Mouse (Mus musculus) MEL-GATA-1-ER (cell line): Measurements from ENCODE around the gene Ap1b1.

Experiments used
- DNase-seq: peaks from one replicate; pipeline ENCODE4 v3.0.0-alpha.2; 2012; ENCODE audit warnings: low read depth; ENCODE audit errors: extremely low read depth

Gene Ap1b1

GRCm38 (mm10) chr11:4984249-4984648 is 2.4 kb upstream of the Ap1b1 start:
- no peak for DNase-seq

GRCm38 (mm10) chr11:4984799-4985198 is 1.8 kb upstream of the Ap1b1 start:
- DNase-seq, result no peak

DNA sequence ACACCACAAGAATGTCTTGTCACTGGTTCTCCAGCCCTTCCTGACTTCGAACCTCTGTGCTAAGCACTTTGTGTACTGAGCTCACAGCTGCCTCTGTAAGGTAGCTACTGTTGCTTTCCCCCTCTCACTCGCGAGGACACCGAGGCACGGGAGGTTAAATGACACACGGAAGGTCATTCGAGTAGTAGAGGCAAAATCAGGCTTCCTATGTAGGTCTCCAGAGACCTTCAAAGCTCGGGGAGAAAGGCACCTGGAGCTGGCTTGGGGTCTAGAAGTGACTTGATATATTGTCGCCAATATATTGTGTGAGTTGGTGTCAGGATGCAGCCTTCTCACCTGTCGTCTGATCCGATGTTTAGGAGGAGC is 846 bp downstream of the Ap1b1 start:
- DNase-seq, result no peak

DNA sequence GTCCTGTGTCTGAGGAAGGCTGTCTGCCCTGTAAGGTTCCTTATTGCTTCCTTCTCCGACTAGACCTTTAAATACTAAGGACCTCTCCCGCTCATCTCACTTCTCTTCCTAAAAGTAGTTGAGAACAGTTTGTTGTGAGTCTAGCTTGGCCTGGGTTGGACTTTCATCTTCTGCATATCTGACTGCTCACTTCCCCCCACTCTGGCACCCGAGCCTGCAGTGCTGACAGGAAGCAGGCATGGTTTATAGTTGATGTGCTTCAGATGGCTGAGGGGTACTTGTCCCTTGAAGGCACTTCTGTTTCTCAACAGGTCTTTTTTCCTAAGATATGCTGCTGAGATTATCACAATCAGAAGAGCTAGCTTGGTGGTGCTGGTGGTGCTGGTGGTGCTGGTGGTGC is 2.6 kb downstream of the Ap1b1 start:
- no peak for DNase-seq

DNA sequence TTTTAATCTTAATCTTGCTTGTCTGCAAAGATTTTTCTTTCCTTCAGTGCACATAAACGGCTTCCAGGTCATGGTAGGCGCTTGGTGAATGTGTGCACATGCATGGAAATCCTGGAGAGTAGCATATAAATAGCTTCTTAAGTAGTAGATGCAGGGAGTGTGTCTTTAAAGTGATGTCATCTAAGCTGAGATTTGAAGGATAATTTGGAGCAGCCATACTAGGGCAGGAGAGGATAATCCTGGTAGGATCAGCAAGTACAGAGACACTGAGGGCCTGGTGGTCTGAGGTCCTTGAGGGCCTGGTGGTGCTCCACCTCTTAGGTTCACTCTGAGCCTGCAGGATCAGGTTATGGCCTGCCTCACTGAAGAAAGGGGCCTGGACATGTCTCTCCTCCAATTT is 5.8 kb downstream of the Ap1b1 start:
- no peak for DNase-seq

- DNase-seq, result no peak
These were observed 9.1 kb downstream of the Ap1b1 start for GRCm38 (mm10) chr11:4995676-4996075.

DNA sequence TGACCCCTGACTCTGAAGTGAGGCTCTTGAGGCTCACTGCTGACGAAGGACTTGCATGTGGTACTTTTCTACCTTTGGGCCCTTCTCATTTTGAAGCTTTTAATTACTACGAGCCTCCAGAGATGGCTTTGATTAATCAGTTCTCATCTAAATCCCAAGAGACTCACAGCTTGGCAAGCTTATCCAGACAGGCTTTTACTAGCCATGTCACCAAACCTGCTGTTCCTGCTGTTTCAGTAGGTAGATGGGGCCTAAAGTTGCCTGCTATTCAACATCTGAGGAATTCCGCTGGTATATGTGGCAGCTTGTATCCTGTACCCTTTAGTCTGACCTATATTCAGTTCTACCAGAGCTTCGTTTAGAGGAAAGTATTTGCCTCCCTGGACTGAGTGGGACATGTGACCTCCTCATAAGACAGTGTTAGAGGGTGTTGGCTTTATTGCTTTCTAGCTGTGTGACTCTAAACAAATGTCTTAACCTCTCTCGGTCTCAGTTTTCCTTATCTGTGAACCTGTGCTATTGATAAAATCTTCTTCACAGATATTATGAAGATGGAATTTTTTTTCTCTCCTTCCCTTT is 10.1 kb downstream of the Ap1b1 start:
- DNase-seq, result no peak

- no peak for DNase-seq
These were observed 11.7 kb downstream of the Ap1b1 start for GRCm38 (mm10) chr11:4998352-4998751.

- DNase-seq, result no peak
These were observed 12.1 kb downstream of the Ap1b1 start for GRCm38 (mm10) chr11:4998762-4999161.

GRCm38 (mm10) chr11:5000241-5000640 is 13.6 kb downstream of the Ap1b1 start:
- DNase-seq, result no peak

- DNase-seq, result no peak
These were observed 16.2 kb downstream of the Ap1b1 start for GRCm38 (mm10) chr11:5002826-5003225.

- DNase-seq, result no peak
These were observed 18.9 kb downstream of the Ap1b1 start for GRCm38 (mm10) chr11:5005528-5005927.

- DNase-seq, result no peak
These were observed 20.6 kb downstream of the Ap1b1 start for GRCm38 (mm10) chr11:5007186-5007585.

GRCm38 (mm10) chr11:5008867-5009266 is 22.2 kb downstream of the Ap1b1 start:
- DNase-seq, result no peak

- DNase-seq, result peak; percentile 70
These were observed 22.9 kb downstream of the Ap1b1 start for GRCm38 (mm10) chr11:5009354-5010074.

- no peak for DNase-seq
These were observed 23.6 kb downstream of the Ap1b1 start for GRCm38 (mm10) chr11:5010205-5010604.

GRCm38 (mm10) chr11:5011480-5011879 is 24.9 kb downstream of the Ap1b1 start:
- no peak for DNase-seq

- DNase-seq, result no peak
These were observed 25.6 kb downstream of the Ap1b1 start for GRCm38 (mm10) chr11:5012213-5012715.

- DNase-seq, result no peak
These were observed 29.1 kb downstream of the Ap1b1 start for GRCm38 (mm10) chr11:5015720-5016119.

GRCm38 (mm10) chr11:5016286-5016685 is 29.7 kb downstream of the Ap1b1 start:
- no peak for DNase-seq

DNA sequence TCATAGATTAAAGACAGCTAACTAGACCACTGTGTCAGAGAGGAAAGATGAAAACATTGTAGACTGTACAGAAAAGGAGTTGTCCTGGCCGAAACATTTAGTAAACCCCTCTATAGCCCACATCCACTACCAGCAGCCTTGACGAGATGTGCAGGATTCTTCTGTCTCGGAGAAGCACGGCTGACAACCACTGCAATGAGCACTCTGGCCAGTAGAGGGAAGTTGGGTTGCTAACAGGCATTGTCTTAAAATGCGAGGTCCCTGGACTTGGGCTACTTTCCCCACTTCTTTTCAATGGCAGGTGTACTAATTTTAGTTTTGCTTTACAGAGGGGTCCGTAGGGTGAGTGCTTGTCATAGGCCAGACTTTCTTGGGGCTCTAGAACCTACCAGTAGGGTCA is 30.9 kb downstream of the Ap1b1 start:
- DNase-seq, result no peak

DNA sequence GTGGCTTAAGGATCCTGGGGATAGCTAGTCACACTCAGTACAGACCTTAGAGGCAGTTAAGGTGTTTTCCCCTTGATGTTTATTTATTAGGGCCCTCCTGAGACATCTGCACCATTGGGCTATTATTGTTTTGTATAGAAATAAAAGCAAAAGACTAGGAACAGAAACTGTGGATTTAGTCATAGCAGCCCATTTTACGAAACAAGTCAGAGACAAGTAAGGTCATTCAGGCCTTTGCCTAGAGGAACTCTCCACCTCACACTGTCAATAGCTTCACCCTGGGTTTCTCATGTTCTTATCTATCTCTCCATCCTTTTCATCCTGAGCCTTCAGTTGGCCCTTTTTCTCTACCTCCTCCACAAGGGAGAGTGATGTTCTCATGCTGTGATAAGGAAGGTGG is 38.5 kb downstream of the Ap1b1 start:
- no peak for DNase-seq

- DNase-seq, result no peak
These were observed 41.6 kb downstream of the Ap1b1 start for GRCm38 (mm10) chr11:5028228-5028627.
